Mouse (Mus musculus): Measurements from ENCODE around the gene Myocos.
"Not testable (repeated sequence)": the region's sequence is repeated elsewhere in the genome, so short reads cannot be mapped to it uniquely, and the experiment has no call there.

Myocos gene

GRCm38 (mm10) chr1:162658119-162658518, at the start of gene Myocos:
Gene Myocos, minus strand, starts transcription at chr1:162658219.
- DNase-seq (ENCODE audit: low spot score in 2 of 2): no peak

DNA sequence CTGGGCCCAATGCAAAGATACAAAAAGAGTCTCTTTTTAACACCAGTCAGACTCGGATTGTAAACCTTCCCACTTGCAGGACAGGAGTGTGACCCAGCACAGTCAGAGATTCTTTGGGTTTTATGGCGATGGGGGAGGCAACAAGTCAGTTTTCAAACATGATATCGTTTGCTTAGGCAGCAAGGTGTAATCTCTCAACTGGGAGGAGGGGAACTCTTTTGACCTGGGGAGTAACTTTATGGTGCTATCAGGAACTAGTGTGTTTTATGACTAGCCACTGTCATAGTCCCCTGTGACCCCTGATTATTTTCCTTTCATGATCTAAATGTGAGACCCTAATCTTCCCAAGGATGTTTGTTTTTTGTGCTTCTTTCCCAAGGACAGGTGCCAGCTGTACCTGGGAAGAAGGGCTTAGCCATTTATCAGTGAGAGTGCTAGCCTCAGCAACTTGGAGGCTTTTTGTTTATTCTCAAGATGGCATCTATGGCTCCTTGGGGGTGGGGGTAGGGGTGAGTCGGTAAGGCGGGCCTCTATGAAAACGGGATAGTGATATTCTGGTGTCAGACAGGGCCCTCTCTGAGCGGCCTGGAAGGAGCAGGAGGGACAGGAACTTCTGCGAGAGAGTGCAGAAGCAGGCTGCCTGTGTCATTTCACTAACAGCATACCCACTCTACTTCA, 42.5 kb upstream of the Myocos start:
- no peak for DNase-seq (ENCODE audit: low spot score in 2 of 2)

GRCm38 (mm10) chr1:162697866-162698265, 39.8 kb upstream of the Myocos start:
- DNase-seq (ENCODE audit: low spot score in 2 of 2): no peak

- DNase-seq (ENCODE audit: low spot score in 2 of 2): no peak
Observed at GRCm38 (mm10) chr1:162693721-162694120, 35.7 kb upstream of the Myocos start.

GRCm38 (mm10) chr1:162665486-162666174, 7.6 kb upstream of the Myocos start:
- peak in 1 of 2 experiments; percentile 9 for DNase-seq (ENCODE audit: low spot score in 2 of 2)

GRCm38 (mm10) chr1:162664826-162665475, 6.9 kb upstream of the Myocos start:
- DNase-seq (ENCODE audit: low spot score in 2 of 2): peak; percentile 68 to 74

DNA sequence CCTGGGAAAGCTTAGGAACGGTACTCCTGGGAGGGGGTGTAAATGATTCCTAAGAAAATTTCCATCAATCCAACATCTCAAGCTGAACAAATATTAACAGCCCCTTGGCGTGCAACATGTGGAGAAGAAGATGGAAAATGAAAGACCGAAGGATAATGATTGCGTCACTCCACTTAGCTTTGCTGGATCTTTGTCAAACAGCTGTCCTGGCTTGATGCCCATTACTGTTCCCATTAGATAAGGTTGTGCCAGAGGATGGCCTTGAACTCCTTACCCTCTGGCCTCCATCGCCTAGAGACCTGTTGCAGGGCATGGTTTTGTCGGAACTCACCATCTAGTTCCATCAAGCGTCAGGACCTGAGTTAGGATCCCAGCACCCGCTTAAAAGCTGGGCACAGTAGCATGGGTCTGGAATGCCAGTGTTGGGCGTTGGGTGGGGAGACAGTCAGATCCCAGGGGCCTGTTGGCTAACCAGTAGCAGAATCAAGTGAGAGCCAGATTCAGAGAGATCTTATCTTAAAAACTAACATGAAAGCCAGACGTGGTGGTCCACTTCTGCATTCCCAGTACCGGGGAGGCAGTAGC, 2.3 kb upstream of the Myocos start:
- DNase-seq (ENCODE audit: low spot score in 2 of 2): no peak

- no peak for DNase-seq (ENCODE audit: low spot score in 2 of 2)
Observed at GRCm38 (mm10) chr1:162648416-162648815, 9.6 kb downstream of the Myocos start.

DNA sequence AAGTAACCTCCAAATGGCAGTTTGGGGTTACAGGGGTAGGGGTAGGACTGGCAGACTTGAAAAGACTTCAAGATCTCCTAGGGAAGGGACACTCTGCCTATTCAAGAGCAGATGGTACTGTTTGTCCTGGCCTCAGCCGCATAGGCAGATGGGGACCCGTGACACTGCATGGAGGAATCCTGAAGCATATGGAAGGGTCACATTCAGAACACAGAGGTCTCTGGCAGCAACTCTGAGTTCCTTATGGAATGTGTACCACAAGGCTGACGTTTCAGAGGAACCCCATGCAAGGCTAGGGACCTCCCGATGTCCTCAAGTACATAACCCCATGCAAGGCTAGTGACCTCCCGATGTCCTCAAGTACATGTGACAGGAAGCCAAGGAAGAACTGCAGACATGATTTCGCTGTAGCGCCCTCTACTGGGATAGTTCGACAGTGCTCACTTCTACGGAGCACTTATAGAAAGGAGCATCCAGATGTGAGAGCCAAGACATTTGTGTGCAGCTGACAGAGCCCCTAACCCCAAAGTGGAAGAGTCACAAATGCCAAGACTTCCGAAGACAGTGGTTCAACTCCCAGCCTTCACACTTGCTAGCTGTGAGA, 11.8 kb downstream of the Myocos start:
- no peak for DNase-seq (ENCODE audit: low spot score in 2 of 2)

DNA sequence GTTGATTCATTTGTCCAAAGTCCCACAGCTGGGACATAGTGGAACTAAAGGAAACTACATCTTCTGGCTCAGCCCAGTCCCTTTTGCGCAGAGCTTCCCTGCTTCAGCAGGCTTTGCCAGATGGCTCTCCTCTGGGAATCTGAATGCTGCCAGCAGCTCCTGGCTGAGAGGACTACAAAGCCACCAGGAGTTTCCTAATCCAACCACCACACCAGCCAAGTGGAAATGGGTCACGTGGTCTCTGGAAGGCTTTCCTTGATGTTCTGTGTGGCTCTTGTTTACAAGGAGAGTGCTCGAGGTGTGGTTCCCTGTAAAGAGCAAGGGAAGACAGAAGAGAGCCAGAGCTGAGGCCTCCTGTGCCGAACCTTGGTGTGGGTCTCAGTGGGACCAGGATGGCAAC, 14.3 kb downstream of the Myocos start:
- peak; percentile 31 to 43 for DNase-seq (ENCODE audit: low spot score in 2 of 2)

GRCm38 (mm10) chr1:162642591-162642990, 15.4 kb downstream of the Myocos start:
- no peak for DNase-seq (ENCODE audit: low spot score in 2 of 2)

- DNase-seq (ENCODE audit: low spot score in 2 of 2): no peak
Observed at GRCm38 (mm10) chr1:162639861-162640260, 18.2 kb downstream of the Myocos start.

GRCm38 (mm10) chr1:162639051-162639750, 18.8 kb downstream of the Myocos start, which contains the start of gene Myoc:
Gene Myoc, plus strand, starts transcription at chr1:162639155.
- no peak for DNase-seq (ENCODE audit: low spot score in 2 of 2)

DNA sequence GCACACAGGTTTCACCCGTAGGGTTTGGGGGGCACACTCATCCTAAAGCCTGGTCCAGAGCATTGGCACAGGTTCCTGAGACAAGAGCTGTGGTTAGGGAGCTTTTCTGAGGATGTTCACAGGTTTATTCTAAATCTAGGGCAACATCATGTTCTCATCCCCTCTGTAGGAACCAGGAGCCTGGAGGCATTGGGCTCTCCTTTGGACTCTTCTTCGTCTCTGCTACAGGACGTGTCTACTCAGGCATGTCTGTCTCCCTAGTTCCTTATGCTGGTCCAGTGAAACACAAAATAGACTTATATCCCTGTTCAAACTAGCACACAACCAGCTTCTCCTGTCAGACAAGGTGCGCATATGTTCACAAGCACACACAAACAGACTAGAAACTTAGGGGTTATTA, 19.5 kb downstream of the Myocos start:
- no peak for DNase-seq (ENCODE audit: low spot score in 2 of 2)

DNA sequence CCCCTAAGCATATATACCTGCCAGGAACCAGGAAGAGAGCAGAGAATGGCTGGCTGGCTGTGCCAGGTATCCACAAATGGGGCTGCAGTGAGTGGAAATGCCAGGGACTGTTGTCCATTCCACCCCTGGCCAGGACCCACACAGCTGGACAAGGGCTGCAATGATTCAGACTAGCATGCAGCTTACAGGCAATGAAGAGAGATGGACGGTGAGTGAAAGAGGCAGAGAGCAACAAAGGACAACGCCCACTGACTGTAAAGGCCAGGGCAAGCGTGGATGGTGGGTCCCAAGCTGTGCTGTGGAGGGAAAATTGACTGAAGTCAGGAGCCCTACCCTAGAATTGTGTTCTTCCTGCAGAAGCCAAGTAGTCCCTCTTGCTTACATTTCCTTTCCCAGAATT, 21.5 kb downstream of the Myocos start:
- no peak for DNase-seq (ENCODE audit: low spot score in 2 of 2)

DNA sequence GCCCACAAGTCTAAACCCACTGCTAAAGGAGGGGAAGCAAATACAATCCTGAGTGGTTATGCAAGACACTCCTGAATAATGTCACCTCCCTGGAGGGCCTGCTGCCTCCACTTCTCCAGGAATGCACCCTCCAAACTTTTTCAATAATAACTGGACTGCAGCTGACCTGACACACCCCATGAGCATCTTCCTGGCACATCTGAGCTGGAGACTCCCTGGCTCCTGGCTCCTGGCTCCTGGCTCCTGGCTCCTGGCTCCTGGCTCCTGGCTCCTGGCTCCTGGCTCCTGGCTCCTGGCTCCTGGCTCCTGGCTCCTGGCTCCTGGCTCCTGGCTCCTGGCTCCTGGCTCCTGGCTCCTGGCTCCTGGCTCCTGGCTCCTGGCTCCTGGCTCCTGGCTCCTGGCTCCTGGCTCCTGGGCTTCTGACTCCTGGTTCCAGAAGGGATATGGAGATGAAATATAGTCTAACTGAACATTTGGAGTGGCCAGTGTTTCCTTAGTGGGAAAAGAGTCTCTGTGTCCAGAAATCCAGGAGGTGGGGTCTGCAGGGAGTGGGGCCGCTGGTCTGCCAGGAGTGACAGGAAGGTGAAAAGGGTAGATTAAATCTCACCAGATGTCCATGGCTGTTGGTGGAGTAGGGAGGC, 22.6 kb downstream of the Myocos start:
- not testable (repeated sequence) for DNase-seq (ENCODE audit: low spot score in 2 of 2)

- DNase-seq (ENCODE audit: low spot score in 2 of 2): not testable (repeated sequence)
Observed at GRCm38 (mm10) chr1:162628326-162628725, 29.7 kb downstream of the Myocos start.

DNA sequence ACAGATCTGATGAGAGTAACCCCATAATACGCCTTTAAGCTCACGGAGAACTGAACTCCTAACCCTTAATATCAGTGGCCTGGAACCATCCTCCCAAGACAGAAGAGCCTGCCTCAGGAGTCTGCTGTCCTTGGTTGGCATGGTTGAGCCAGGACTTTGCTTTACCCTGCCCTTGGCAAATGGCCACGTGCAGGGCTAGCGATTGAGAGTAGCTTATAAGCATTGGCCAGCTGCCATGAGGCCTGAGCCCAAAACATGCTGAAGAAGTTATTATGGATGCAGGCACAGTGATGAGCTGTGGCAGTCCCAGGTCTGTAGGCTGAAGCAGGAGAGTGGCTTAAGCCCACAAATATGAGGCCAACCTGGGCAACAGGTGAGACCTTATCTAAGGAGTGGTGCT, 30.2 kb downstream of the Myocos start:
- DNase-seq (ENCODE audit: low spot score in 2 of 2): not testable (repeated sequence)

DNA sequence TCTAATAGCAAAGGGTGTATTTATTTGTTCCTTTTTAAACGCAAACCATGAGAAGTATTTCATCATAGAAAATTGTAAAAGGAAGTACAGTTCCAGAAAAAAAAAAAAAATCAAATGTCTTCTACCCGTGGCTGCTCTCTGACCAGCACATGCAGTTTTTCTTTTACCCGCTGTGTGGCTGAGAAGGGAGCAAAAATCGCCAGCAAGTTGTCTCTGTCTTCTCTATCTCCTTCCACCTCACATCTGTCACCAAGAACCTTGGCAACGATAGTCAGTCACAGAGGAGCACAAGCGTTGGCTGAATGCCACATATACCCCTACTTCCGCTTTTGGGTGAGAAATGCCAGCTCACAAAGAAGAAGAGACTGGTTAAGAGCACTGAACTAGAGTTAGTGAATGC, 32.8 kb downstream of the Myocos start:
- DNase-seq (ENCODE audit: low spot score in 2 of 2): no peak

GRCm38 (mm10) chr1:162623895-162624294, 34.1 kb downstream of the Myocos start:
- no peak for DNase-seq (ENCODE audit: low spot score in 2 of 2)

- DNase-seq (ENCODE audit: low spot score in 2 of 2): no peak
Observed at GRCm38 (mm10) chr1:162620487-162620886, 37.5 kb downstream of the Myocos start.

All from right cerebral cortex, adult 2 months (tissue).